Mouse (Mus musculus) B cell, adult 67 days (primary cell): ENCODE measurements around the gene Serac1. TPM values are rescaled to one million over a fixed set of nuclear protein-coding genes. Genes with fewer than 3 reads are reported as not detected.

ENCODE experiments used
- total RNA-seq, 2 experiments: library from RNA; stranded (reverse); gene quantifications; 4 replicates each; pipeline ENCODE4 v1.2.4; 2023

Serac1 gene
- total RNA-seq = 1 to 10 TPM; 6.6 to 9.1 TPM

DNA sequence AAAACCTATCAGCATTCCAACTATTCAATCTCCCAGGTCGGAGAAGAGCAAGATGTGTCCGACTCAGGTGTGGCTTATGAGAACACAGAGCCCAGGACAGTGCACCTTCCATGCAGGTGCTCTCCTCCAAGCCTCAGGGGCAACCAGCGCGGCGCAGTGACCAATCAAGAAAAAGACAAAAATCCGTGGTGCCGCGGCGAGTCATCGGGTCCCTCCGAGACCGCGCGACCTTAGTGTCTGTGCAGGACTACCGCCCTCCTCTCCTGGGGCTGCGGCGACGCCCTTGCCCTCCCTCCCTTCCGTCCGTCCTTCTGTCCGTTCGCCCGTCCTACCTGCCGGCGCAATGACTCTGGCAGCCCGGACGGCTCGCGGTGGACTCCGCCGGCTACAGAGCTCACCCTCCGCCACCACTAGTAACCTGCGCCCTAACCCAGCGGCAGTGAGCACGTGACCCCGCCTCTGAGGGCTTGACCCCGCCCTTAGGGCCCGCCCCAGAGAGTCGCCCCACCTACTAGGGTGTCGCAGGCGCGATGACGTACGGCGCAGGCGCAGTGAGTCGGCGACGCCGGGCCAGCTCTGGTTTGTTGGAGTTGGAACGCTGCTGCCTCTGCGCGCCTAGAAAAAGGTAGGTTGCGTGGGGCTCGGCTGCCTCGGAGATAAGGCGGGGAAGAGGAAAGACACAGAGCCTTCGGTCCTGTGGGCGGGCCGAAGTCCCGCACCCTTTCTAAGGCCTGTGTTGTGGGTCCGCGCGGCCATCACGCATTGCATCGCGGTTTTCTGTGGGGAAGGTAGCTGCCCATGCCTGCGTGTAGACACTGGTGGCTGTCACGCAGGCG, at the start of gene Serac1, which contains the start of gene Gtf2h5:
Gene Serac1 (minus strand): TSS at position 455 of the 836 bp plus-strand sequence.
Gene Gtf2h5 (plus strand): TSS at position 500 of the 836 bp plus-strand sequence.

DNA sequence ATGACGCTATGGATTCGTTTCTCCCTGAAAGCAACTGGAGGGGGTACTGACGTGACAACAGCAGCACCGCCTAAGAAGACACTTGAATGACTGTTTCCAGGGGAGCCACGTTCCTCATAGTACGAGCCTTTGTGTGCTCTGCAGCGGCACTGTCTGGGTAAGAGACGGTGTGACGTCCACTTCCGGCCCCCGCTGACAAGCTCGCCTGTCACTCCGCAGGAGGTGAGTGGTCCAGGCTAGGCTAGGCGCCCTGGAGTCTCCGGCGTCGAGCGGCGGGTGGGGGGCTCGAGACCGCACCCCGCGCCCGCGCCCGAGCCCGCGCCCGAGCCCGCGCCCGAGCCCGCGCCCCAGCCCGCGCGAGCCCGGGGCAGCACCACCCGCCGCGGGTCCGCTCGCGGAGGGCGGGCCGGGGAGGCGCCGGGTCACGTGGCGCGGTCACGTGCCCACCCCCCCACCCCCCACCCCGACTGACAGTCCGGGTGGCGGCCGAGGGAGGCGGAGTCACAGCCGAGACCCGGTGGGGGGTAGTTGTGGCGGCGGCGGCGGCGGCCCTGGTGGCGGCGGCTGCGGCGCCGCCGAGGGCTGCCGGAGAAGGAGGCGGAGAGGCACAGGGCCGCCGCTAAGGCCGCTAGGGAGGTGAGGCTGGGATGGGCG, 26.9 kb upstream of the Serac1 start, which contains the start of gene Tulp4:
Gene Tulp4 (plus strand): TSS at position 77 of the 654 bp plus-strand sequence.

Other genes with a start within 250 kb of the Serac1 start
- gene Snx9, start 238.4 kb downstream of the Serac1 start, total RNA-seq = 100 to 1,000 TPM; 124 to 125 TPM
- 1 to 10 TPM; 3.6 to 5.8 TPM for gene Synj2, start 138.5 kb downstream of the Serac1 start, total RNA-seq
- gene Gtf2h5, start within 50 bp of the Serac1 start, total RNA-seq = 10 to 100 TPM; 58.2 to 62.2 TPM
- gene Tulp4, start 26.7 kb upstream of the Serac1 start, total RNA-seq = 10 to 100 TPM; 60.5 to 63.3 TPM
- gene Tmem181a, start 177.1 kb upstream of the Serac1 start, total RNA-seq = 1 to 10 TPM; 3.1 to 3.2 TPM
- 10 to 100 TPM in 1 of 2 experiments, 1 to 10 TPM in 1; 7.3 to 10.3 TPM for gene Dynlt1a, start 237.8 kb upstream of the Serac1 start, total RNA-seq